Comparison of ENCODE assay signal across 10 mouse cellular contexts in the genomic region with DNA sequence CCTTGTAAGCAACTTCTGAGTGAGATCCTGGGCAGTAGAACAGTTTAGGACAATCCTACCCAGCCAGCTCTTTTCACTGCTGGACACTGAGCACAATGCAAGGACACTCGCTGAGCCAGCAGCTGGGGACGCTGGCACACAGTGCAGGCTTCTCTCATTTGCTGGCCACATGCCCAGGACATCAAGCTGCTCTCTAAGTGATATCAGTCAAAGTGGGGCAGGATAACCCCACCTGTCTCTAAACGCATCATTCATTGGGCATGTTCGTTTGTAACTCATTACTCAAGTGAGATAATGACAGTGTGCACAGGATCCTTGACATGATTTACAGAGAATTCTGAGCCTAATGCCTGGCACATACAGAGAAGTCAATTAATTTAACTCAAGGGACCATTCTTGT.
A peak's percentile ranks its signal among the peaks of the same experiment; 100 is the strongest.
DNase-seq lines count a peak whose midpoint lies in the region; ATAC-seq lines count a peak whose summit lies in the region.
"Had no signal": no experiment of that assay in that cellular context is flagged by ENCODE, and none has a peak within 500 bp of the region (broad histone marks: within the 10 kb centered on the region; RNA-seq: fewer than 3 reads in every experiment).

No protein-coding gene starts in this region.

- WGBS in forebrain, embryonic 12.5 days = 64% methylated on average over 4 of the region's 4 CpGs
- WGBS in forebrain, embryonic 10.5 days = 83% methylated on average over 4 of the region's 4 CpGs
- WGBS in embryonic facial prominence, embryonic 15.5 days = 64% methylated on average over 4 of the region's 4 CpGs

- H3K4me1 ChIP-seq in forebrain, embryonic 12.5 days = no peaks in the 10 kb centered on the region
- no peaks in the 10 kb centered on the region for H3K4me1 ChIP-seq in forebrain, embryonic 10.5 days
- peaks cover 3% of the 10 kb centered on the region; the same call in 1 of the 2 replicates for H3K4me1 ChIP-seq in embryonic facial prominence, embryonic 15.5 days

- no peaks in the 10 kb centered on the region for H3K27me3 ChIP-seq in forebrain, embryonic 12.5 days
- H3K27me3 ChIP-seq in forebrain, embryonic 10.5 days (ENCODE audit: poor library complexity, severe bottlenecking) = no peaks in the 10 kb centered on the region
- H3K27me3 ChIP-seq in embryonic facial prominence, embryonic 15.5 days = no peaks in the 10 kb centered on the region

- no peaks in the 10 kb centered on the region for H3K9me3 ChIP-seq in forebrain, embryonic 12.5 days
- H3K9me3 ChIP-seq in forebrain, embryonic 10.5 days = no peaks in the 10 kb centered on the region
- no peaks in the 10 kb centered on the region for H3K9me3 ChIP-seq in embryonic facial prominence, embryonic 15.5 days (replicated peaks)

- peak; percentile 51; the same call in 1 of the 2 replicates for ATAC-seq in forebrain, embryonic 12.5 days (ENCODE audit: low FRiP score)
- peak; percentile 51; the same call in 1 of the 2 replicates for ATAC-seq in embryonic facial prominence, embryonic 15.5 days (ENCODE audit: insufficient number of reproducible peaks, low FRiP score, low TSS enrichment, low read depth)

- H3K27ac ChIP-seq in forebrain, embryonic 12.5 days = no peak overlapping the region
- no peak overlapping the region for H3K27ac ChIP-seq in forebrain, embryonic 10.5 days
- no peak overlapping the region for H3K27ac ChIP-seq in embryonic facial prominence, embryonic 15.5 days (replicated peaks)
- H3K27ac ChIP-seq: kidney, postnatal 0 days had no signal

- intact Hi-C loops in heart, postnatal 10 days (cut with DNase I) = no loop called here
- intact Hi-C loops in left cerebral cortex, postnatal 10 days (cut with DNase I) = no loop called here

- H3K4me2 ChIP-seq in forebrain, embryonic 12.5 days = no peak overlapping the region
- no peak overlapping the region for H3K4me2 ChIP-seq in embryonic facial prominence, embryonic 15.5 days (replicated peaks)

- DNase-seq in forebrain, embryonic 10.5 days (ENCODE audit: extremely low spot score, low spot score) = no peak
- DNase-seq in adrenal gland, adult (ENCODE audit: inconsistent age in 2 of 2, low spot score in 1 of 2) = peak; percentile 95 to 96
- peak; percentile 83 to 86 for DNase-seq in heart, postnatal 10 days
- peak; percentile 53 to 76 for DNase-seq in left cerebral cortex, postnatal 10 days (ENCODE audit: extremely low spot score in 1 of 2, low spot score in 2 of 2)
- DNase-seq in right cerebral cortex, postnatal 14 days = peak; percentile 52
- DNase-seq in urinary bladder, postnatal 36 days (ENCODE audit: low spot score in 2 of 2) = no peak

- no peaks in the 10 kb centered on the region for H3K36me3 ChIP-seq in forebrain, embryonic 12.5 days (replicated peaks)
- H3K36me3 ChIP-seq in forebrain, embryonic 10.5 days (replicated peaks) = no peaks in the 10 kb centered on the region
- H3K36me3 ChIP-seq in embryonic facial prominence, embryonic 15.5 days = no peaks in the 10 kb centered on the region

- no peak overlapping the region for H3K9ac ChIP-seq in forebrain, embryonic 12.5 days
- H3K9ac ChIP-seq in embryonic facial prominence, embryonic 15.5 days = no peak overlapping the region

- H3K4me3 ChIP-seq in forebrain, embryonic 12.5 days (replicated peaks) = no peak overlapping the region
- H3K4me3 ChIP-seq in forebrain, embryonic 10.5 days = no peak overlapping the region
- no peak overlapping the region for H3K4me3 ChIP-seq in embryonic facial prominence, embryonic 15.5 days (replicated peaks)
- H3K4me3 ChIP-seq: myocyte had no signal

Comparison
In these comparisons a context has a peak if more than half of its experiments do, and no peak if none do; other contexts are left out.
1. DNase-seq: peak in adrenal gland, adult (2 of 2), heart, postnatal 10 days (2 of 2), left cerebral cortex, postnatal 10 days (2 of 2) and right cerebral cortex, postnatal 14 days (single experiment); none in forebrain, embryonic 10.5 days (single experiment) and urinary bladder, postnatal 36 days (0 of 2).